Mouse (Mus musculus) embryonic stem cell, embryonic (primary cell): ENCODE data around the gene Dnase2a.

Experiments
- CTCF ChIA-PET, 4 experiments: fragments of 300-600 bp in 2 of 4; fragments of 350-600 bp in 2 of 4; sonication (Branson Sonifier 250); formaldehyde crosslinking; loops; one replicate each; lab custom pipeline; 2022; ENCODE audit warnings: inconsistent platforms in 2 of 4; lab: Charles Lee
- POLR2A ChIA-PET, 4 experiments: fragments of 300-600 bp in 2 of 4; fragments of 350-600 bp in 2 of 4; sonication (Branson Sonifier 250); formaldehyde crosslinking; loops; one replicate each; lab custom pipeline; 2022; ENCODE audit warnings: antibody characterized with exemption in 4 of 4, inconsistent platforms in 1 of 4; lab: Charles Lee

The Dnase2a gene

GRCm38 (mm10) chr8:84965731-84966291 lies 57.5 kb downstream of the Dnase2a start:
- ChIA-PET POLR2A (interaction anchor here (0.5 to 30.0 kb wide), 61 partner anchors 9 to 413 kb away, joined by 3 to 992 read pairs (median 4); partner anchors contain the start of genes Calr (in 3 of the 4), Dhps (in 3 of the 4), Hook2 (in 2 of the 4) and Junb (in 2 of the 4)), CTCF (interaction anchor here in 3 of 4 experiments (0.6 to 2.8 kb wide), 17 partner anchors 9 to 150 kb away, joined by 3 to 34 read pairs (median 4); partner anchors contain the start of gene Junb (in 1 of the 3))

GRCm38 (mm10) chr8:84966603-84967002 lies 58.2 kb downstream of the Dnase2a start:
- POLR2A ChIA-PET: interaction anchor here (0.6 to 30.0 kb wide), 69 partner anchors 9 to 412 kb away, joined by 3 to 992 read pairs (median 4); partner anchors contain the start of genes Calr (in 3 of the 4), Dhps (in 3 of the 4), Hook2 (in 2 of the 4) and Junb (in 2 of the 4)
- CTCF ChIA-PET: interaction anchor here in 3 of 4 experiments (0.5 to 2.8 kb wide), 20 partner anchors 8 to 151 kb away, joined by 3 to 34 read pairs (median 4); partner anchors contain the start of genes Hook2 (in 1 of the 3) and Junb (in 1 of the 3)

- POLR2A ChIA-PET: interaction anchor here in 3 of 4 experiments (0.6 to 30.0 kb wide), 37 partner anchors 11 to 310 kb away, joined by 3 to 992 read pairs (median 5); partner anchors contain the start of genes Tnpo2 (in 3 of the 3), Dhps (in 2 of the 3), Hook2 (in 2 of the 3) and Junb (in 2 of the 3)
- CTCF ChIA-PET: interaction anchor here (0.7 to 2.8 kb wide), 12 partner anchors 8 to 152 kb away, joined by 3 to 34 read pairs (median 4); partner anchors contain the start of genes Hook2 (in 1 of the 4) and Junb (in 1 of the 4)
Observed at GRCm38 (mm10) chr8:84967532-84968304, 59.4 kb downstream of the Dnase2a start.

DNA sequence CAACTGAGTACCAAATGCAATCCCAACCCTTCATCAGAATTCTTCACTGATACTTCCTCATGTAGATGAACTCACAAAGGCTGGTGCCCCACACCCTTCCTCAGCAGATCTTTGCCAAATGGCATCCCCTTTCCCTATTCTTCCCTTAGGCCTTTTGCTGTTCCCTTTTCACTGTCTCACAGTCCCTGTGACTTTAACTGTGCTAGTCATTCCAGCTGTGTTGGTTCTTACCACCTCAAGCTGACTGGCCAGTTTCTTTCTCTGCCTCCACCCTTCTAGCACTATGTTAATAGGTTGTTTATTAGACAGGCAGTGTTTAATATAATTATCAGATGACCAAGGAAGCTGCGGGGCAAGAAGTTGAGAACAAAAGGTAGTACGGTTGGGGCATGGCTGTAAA lies 60.3 kb downstream of the Dnase2a start:
- CTCF ChIA-PET: interaction anchor here (0.5 to 2.2 kb wide), 8 partner anchors 12 to 579 kb away, joined by 3 to 8 read pairs (median 4); partner anchors contain the start of gene Hook2 (in 1 of the 4)

DNA sequence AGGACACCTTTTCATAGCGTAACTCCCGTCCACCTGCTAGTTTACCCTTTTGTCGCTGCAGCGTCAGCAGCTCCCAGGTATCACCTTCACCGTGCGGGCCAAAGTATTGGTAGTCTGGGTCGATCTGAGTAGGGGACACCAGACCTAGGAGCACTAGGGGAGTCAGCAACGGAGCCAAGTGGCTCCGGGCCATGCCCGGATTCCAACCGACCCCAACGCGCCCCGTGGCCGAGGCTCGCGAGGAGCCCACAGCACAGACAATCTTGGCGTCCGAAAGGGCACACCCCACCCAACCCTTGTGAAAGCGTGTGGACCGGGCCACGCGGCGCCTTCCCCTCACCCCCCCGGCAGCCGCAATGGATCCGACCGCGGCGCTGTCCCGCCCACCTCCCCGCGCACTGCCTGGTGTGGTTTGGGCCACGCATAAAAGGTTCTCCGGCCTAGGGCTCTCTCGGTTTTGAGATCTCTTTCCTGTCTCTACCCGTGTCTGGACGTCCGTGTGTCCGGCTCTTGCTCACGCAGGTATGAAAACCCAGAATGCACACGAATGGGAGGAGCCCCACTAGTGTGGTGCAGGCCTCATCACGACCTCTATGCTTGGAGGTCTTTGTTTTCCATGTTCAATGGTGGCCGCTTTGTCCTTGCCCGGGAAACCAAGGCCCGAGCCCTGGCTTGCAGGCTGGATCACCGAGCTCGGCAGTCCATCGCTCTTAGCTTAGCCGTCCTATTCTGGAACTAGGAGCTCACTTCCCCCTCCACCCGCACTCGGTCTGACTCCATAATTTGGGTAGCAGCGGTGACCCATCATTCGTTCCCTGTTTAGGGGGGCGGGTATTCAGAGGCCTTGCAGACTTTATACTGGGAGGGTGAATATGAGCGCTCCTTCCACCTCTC lies 61.1 kb downstream of the Dnase2a start, which contains the start of the genes Gm49661, Prdx2 and Rnaseh2a:
TSS of gene Gm49661 (minus strand) at position 193 of the 894 bp plus-strand sequence.
TSS of gene Prdx2 (plus strand) at position 347 of the 894 bp plus-strand sequence.
TSS of gene Rnaseh2a (minus strand) at position 527 of the 894 bp plus-strand sequence.
- POLR2A ChIA-PET: interaction anchor here (0.6 to 30.0 kb wide), 48 partner anchors 10 to 331 kb away, joined by 3 to 992 read pairs (median 4); partner anchors contain the start of genes Tnpo2 (in 4 of the 4), Junb (in 3 of the 4), Calr (in 2 of the 4) and Dhps (in 2 of the 4)

More for the DNA sequence above, 60.3 kb downstream of the Dnase2a start:
- POLR2A ChIA-PET: interaction anchor here (0.6 to 30.0 kb wide), 37 partner anchors 11 to 332 kb away, joined by 3 to 992 read pairs (median 4); partner anchors contain the start of genes Junb (in 3 of the 4), Dhps (in 2 of the 4), Hook2 (in 2 of the 4) and Tnpo2 (in 2 of the 4)

DNA sequence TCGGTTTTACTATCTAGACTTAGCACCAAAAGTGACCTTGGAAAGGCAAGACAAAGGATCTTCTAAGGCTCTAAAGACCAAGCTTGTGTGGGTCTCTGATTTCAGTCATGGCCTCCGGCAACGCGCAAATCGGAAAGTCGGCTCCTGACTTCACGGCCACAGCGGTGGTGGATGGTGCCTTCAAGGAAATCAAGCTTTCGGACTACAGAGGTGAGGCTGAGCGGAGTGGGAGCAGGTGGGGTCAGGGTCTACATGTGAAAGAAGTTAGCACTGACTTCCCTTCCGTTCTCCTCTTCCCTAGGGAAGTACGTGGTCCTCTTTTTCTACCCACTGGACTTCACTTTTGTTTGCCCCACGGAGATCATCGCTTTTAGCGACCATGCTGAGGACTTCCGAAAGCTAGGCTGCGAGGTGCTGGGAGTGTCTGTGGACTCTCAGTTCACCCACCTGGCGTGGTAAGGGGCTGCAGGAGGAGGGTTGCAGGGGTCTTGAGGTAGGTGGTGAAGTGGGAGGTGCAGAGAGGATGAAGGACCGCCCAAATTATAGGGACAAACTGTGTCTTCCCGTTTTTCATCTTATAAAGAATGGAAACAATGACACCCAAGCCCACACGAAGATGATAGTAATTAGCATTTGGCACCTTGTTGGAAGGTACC lies 61.9 kb downstream of the Dnase2a start:
- POLR2A ChIA-PET: interaction anchor here in 3 of 4 experiments (0.6 to 30.0 kb wide), 34 partner anchors 9 to 123 kb away, joined by 3 to 992 read pairs (median 4); partner anchors contain the start of genes Junb (in 3 of the 3), Tnpo2 (in 3 of the 3), Calr (in 2 of the 3) and Dhps (in 2 of the 3)

More for the DNA sequence above, 61.1 kb downstream of the Dnase2a start, which contains the start of the genes Gm49661, Prdx2 and Rnaseh2a:
- CTCF ChIA-PET: interaction anchor here in 3 of 4 experiments (0.5 to 1.8 kb wide), 8 partner anchors 13 to 44 kb away, joined by 3 to 6 read pairs (median 3); partner anchors contain the start of gene Hook2 (in 1 of the 3)

DNA sequence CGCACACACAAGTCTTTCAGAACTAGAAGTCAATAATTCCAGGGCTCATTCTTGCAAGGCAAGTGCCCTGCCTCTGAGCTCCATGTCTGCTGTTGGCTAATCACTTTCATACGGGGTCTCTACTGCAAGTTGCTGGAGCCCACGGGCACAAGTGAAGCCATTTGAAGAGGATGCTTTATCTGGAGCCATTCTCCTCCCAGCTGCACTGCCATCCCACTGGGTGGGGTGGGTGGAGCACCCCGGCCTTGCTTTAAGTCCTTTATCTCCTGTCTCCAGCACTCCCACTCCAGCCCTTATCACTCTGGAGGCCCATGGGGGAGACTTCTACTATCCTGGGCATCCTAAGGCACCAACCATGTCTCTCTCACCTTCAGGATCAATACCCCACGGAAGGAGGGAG lies 62.6 kb downstream of the Dnase2a start:
- POLR2A ChIA-PET: interaction anchor here in 3 of 4 experiments (0.6 to 30.0 kb wide), 17 partner anchors 10 to 840 kb away, joined by 3 to 992 read pairs (median 5); partner anchors contain the start of genes Hook2 (in 2 of the 3), Junb (in 2 of the 3), Tnpo2 (in 2 of the 3) and Calr (in 1 of the 3)
- CTCF ChIA-PET: interaction anchor here in 1 of 4 experiments (1.1 kb wide), 1 partner anchor 19 kb away, joined by 3 read pairs; the partner anchor contains the start of gene Hook2

More for the DNA sequence above, 61.9 kb downstream of the Dnase2a start:
- CTCF ChIA-PET: interaction anchor here in 1 of 4 experiments (0.9 to 1.1 kb wide), 2 partner anchors 20 to 28 kb away, joined by 3 read pairs; partner anchors contain the start of gene Hook2
